32 mouse cellular contexts compared by ENCODE assay signal in genomic region chr13:59536631-59537030, GRCm38 (mm10).
"Had no signal": no experiment of that assay in that cellular context is flagged by ENCODE, and none has a peak within 500 bp of the region (broad histone marks: within the 10 kb centered on the region; RNA-seq: fewer than 3 reads in every experiment).

No protein-coding gene starts in this region.

- H3K9ac ChIP-seq: limb, embryonic 12.5 days; limb, embryonic 13.5 days; limb, embryonic 15.5 days; liver, embryonic 12.5 days; liver, embryonic 13.5 days; liver, embryonic 14.5 days; liver, embryonic 15.5 days; liver, postnatal 0 days; lung, embryonic 14.5 days; lung, embryonic 15.5 days; midbrain, embryonic 12.5 days; midbrain, embryonic 13.5 days; midbrain, embryonic 15.5 days; neural tube, embryonic 12.5 days; neural tube, embryonic 13.5 days had no signal

- H3K36me3 ChIP-seq: midbrain, embryonic 15.5 days had no signal

- ATAC-seq: liver, embryonic 12.5 days; liver, postnatal 0 days; lung, postnatal 0 days; midbrain, embryonic 13.5 days; midbrain, embryonic 15.5 days; midbrain, embryonic 16.5 days had no signal

- H3K4me1 ChIP-seq: limb, embryonic 10.5 days; limb, embryonic 12.5 days; limb, embryonic 13.5 days; limb, embryonic 15.5 days; liver, embryonic 13.5 days; liver, embryonic 15.5 days; lung, embryonic 15.5 days; midbrain, embryonic 10.5 days; midbrain, embryonic 12.5 days; midbrain, embryonic 13.5 days; midbrain, embryonic 15.5 days; neural tube, embryonic 12.5 days; neural tube, embryonic 13.5 days had no signal

- H3K27ac ChIP-seq: limb, embryonic 10.5 days; limb, embryonic 12.5 days; limb, embryonic 13.5 days; limb, embryonic 15.5 days; liver, embryonic 12.5 days; liver, embryonic 13.5 days; liver, embryonic 14.5 days; liver, embryonic 15.5 days; lung, embryonic 15.5 days; macrophage; midbrain, embryonic 10.5 days; midbrain, embryonic 12.5 days; midbrain, embryonic 13.5 days; midbrain, embryonic 15.5 days; neural tube, embryonic 12.5 days; neural tube, embryonic 13.5 days had no signal

- DNase-seq: left cerebral cortex, postnatal 4 days; liver; liver, embryonic 13.5 days; liver, postnatal 0 days; lung, adult 18-20 months; lung, adult 2 months; lung, embryonic 14.5 days; lung, postnatal 10 days; lung, postnatal 14 days; lung, postnatal 36 days; lung, postnatal 4 days; midbrain, embryonic 14.5 days had no signal

- H3K9me3 ChIP-seq: limb, embryonic 10.5 days; limb, embryonic 13.5 days; limb, embryonic 15.5 days; liver, embryonic 12.5 days; liver, embryonic 13.5 days; liver, embryonic 15.5 days; lung, embryonic 15.5 days; midbrain, embryonic 10.5 days; midbrain, embryonic 12.5 days; midbrain, embryonic 13.5 days; midbrain, embryonic 15.5 days; neural tube, embryonic 12.5 days; neural tube, embryonic 13.5 days had no signal

- H3K4me3 ChIP-seq: limb, embryonic 10.5 days; limb, embryonic 12.5 days; limb, embryonic 13.5 days; limb, embryonic 15.5 days; liver, embryonic 12.5 days; liver, embryonic 13.5 days; liver, embryonic 15.5 days; lung, embryonic 15.5 days; megakaryocyte, embryonic 14.5 days; midbrain, embryonic 10.5 days; midbrain, embryonic 12.5 days; midbrain, embryonic 13.5 days; midbrain, embryonic 15.5 days; myocyte; neural tube, embryonic 12.5 days; neural tube, embryonic 13.5 days had no signal

- H3K27me3 ChIP-seq: limb, embryonic 12.5 days; limb, embryonic 13.5 days; limb, embryonic 15.5 days; liver, embryonic 12.5 days; liver, embryonic 13.5 days; liver, embryonic 15.5 days; lung, embryonic 15.5 days; megakaryocyte, embryonic 14.5 days; midbrain, embryonic 12.5 days; midbrain, embryonic 13.5 days; midbrain, embryonic 15.5 days; neural tube, embryonic 12.5 days; neural tube, embryonic 13.5 days had no signal

- H3K4me2 ChIP-seq: limb, embryonic 12.5 days; limb, embryonic 13.5 days; limb, embryonic 15.5 days; liver, embryonic 12.5 days; liver, embryonic 13.5 days; liver, embryonic 15.5 days; lung, embryonic 14.5 days; lung, embryonic 15.5 days; midbrain, embryonic 11.5 days; midbrain, embryonic 12.5 days; midbrain, embryonic 13.5 days; midbrain, embryonic 15.5 days; neural tube, embryonic 12.5 days; neural tube, embryonic 13.5 days had no signal
